Mouse (Mus musculus) erythroblast, adult 5-6 weeks (primary cell): Measurements from ENCODE around the gene Gm20388. TPM values are rescaled to one million over a fixed set of nuclear protein-coding genes. Genes with fewer than 3 reads are reported as not detected.
"Not testable (repeated sequence)": the region's sequence is repeated elsewhere in the genome, so short reads cannot be mapped to it uniquely, and the experiment has no call there.

ENCODE experiments used
- ATAC-seq: replicated peaks from 2 replicates; pipeline ENCODE4 v1.8.0; 2016; ENCODE audit warnings: moderate number of reproducible peaks, mild to moderate bottlenecking, moderate TSS enrichment, inconsistent platforms; ENCODE audit not compliant: poor library complexity, low FRiP score, severe bottlenecking
- total RNA-seq, 2 experiments: library from RNA; stranded (forward) in 1 of 2; stranded (reverse) in 1 of 2; fragments of 150-400 nt in 1 of 2; fragments of 200-764, 138-1000 nt in 1 of 2; gene quantifications; 2 replicates each; pipeline versions ENCODE4 v1.2.3 to v1.2.4; 2015 to 2017; ENCODE audit warnings: low replicate concordance in 2 of 2

Gm20388 gene
- total RNA-seq, 2 experiments from 2014 or later: 2.9 to 7.8 TPM

- no peak for ATAC-seq
Measured at GRCm38 (mm10) chr8:123404521-123404920, 3493.9 kb downstream of the Gm20388 start.

- ATAC-seq: peak; percentile 58
Measured at GRCm38 (mm10) chr8:123406786-123407185, 3496.1 kb downstream of the Gm20388 start, which contains the start of gene Mc1r. Gene Mc1r, plus strand, starts transcription at chr8:123407107.

- no peak for ATAC-seq
Measured at GRCm38 (mm10) chr8:123407612-123408011, 3497.0 kb downstream of the Gm20388 start.

GRCm38 (mm10) chr8:123408586-123409544, 3498.2 kb downstream of the Gm20388 start:
- ATAC-seq: peak; percentile 71

- ATAC-seq: peak; percentile 39; the same call in 1 of the 2 replicates
Measured at GRCm38 (mm10) chr8:123410049-123410587, 3499.5 kb downstream of the Gm20388 start.

- no peak for ATAC-seq
Measured at GRCm38 (mm10) chr8:123410788-123411187, 3500.1 kb downstream of the Gm20388 start.

- ATAC-seq: peak; percentile 39
Measured at GRCm38 (mm10) chr8:123411246-123411645, 3500.6 kb downstream of the Gm20388 start, which contains the start of gene Tubb3. Gene Tubb3, plus strand, starts transcription at chr8:123411424.

GRCm38 (mm10) chr8:123411781-123412327, 3501.2 kb downstream of the Gm20388 start:
- no peak for ATAC-seq

GRCm38 (mm10) chr8:123412560-123413170, 3502.0 kb downstream of the Gm20388 start:
- no peak for ATAC-seq

- ATAC-seq: no peak
Measured at GRCm38 (mm10) chr8:123414255-123414654, 3503.6 kb downstream of the Gm20388 start.

GRCm38 (mm10) chr8:123414997-123415696, 3504.5 kb downstream of the Gm20388 start:
- not testable (repeated sequence) for ATAC-seq

- ATAC-seq: no peak
Measured at GRCm38 (mm10) chr8:123415967-123416943, 3505.6 kb downstream of the Gm20388 start.

GRCm38 (mm10) chr8:123416944-123417555, 3506.4 kb downstream of the Gm20388 start:
- no peak for ATAC-seq

- ATAC-seq: no peak
Measured at GRCm38 (mm10) chr8:123419711-123420110, 3509.1 kb downstream of the Gm20388 start.

- no peak for ATAC-seq
Measured at GRCm38 (mm10) chr8:123420525-123421281, 3510.1 kb downstream of the Gm20388 start.

GRCm38 (mm10) chr8:123421325-123421724, 3510.7 kb downstream of the Gm20388 start:
- no peak for ATAC-seq

GRCm38 (mm10) chr8:123422056-123422780, 3511.6 kb downstream of the Gm20388 start:
- ATAC-seq: peak; percentile 80
